Mouse (Mus musculus): ENCODE data around the gene Klhl21. TPM values are rescaled to one million over a fixed set of nuclear protein-coding genes. Genes with fewer than 3 reads are reported as not detected.

Gene Klhl21
- polyA plus RNA-seq, 1 experiment from 2014 or later, result 2.6 TPM

DNA sequence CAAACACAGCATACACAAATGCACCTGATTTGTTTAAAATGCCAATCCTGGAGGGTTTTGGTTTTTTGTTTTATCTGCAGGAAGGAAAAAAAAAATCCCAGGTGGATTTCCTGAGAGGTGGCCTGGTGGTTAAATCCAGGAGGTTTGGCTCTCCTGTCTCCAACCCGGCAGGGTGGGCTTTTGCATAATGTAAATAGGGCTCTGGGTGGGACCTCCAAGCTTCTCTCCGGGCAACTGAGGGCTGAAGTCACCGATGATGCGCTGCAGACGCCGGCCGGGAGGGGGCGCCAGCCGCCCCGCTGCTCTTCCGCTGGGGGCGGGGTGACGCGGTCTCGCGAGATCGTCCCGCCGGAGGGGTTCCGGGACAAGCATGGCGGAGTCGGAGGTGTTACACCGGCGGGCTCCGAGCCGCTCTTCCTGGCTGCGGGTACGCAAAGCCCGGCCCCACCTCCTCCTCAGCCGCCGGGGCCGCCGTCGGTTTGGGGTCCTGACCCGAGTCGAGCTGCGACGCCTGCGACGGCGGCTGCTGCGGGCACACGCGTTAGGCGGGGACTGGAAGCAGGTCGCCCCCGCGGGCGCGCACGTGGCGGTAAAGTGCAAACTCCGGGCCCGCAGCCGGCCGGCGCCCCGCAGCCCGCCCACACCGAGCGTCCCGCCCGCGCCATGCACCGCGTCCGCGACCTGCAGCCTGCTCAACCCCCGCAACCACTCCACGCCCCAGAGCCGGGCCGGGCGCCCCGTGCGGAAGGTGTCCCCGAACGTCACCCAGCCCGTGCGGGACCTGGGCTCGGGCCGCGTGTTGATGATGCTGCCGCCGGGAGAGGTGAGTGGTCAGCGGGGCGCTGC, 30.6 kb downstream of the Klhl21 start, which contains the start of gene Nol9:
Gene Nol9 (plus strand): TSS at position 337 of the 846 bp plus-strand sequence.
- Histone ChIP-seq H3K4me1 (ENCODE audit: control insufficient read depth, insufficient read depth, low read length) (peaks cover 13% of the 10 kb centered on the region), H3K27ac (ENCODE audit: low read depth, low read length) (no peak within 1 kb of the TSS), H3K36me3 (ENCODE audit: control insufficient read depth, insufficient read depth, low read length) (peaks cover 20% of the 10 kb centered on the region), H3K9ac (ENCODE audit: low read length) (peak within 1 kb of the TSS; percentile 93), H3K27me3 (ENCODE audit: control insufficient read depth, insufficient read depth, low read length) (no peaks in the 10 kb centered on the region), H3K4me2 (peak within 1 kb of the TSS; percentile 93), H3K4me3 (ENCODE audit: low read depth, low read length) (peak within 1 kb of the TSS; percentile 99), H3K9me3 (ENCODE audit: control insufficient read depth, low read length) (no peaks in the 10 kb centered on the region)
- ATAC-seq (ENCODE audit: low FRiP score) (peak; percentile 90), DNase-seq (ENCODE audit: low spot score, missing footprints) (peak; percentile 100)
- under 1% methylated on average over 79 of the region's 86 CpGs for WGBS

DNA sequence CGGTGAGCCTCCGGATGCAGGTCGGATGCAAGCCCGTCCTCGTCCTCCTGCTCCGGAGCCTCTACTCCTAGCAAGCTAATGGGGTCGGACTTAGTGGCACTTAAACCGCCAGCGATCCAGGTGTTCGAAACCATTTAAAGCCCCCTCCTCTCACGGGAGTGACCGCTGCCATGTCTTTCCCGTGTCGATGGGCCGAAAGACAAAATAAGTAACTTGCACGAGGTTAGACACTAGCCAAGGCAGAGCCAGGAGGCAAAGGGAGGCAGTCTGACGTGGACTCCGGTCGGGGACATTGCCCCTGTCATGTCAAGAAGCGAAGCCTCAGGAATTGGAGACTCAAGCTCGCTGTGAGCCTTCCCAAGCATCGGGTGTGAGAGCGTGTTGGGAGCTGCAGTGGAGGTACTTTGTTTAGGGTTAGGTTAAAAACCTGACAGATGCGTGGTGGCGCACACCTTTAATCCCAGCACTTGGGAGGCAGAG, 31.3 kb downstream of the Klhl21 start:
- H3K27ac ChIP-seq (ENCODE audit: low read depth, low read length), result no peak overlapping the region
- peak overlapping the region; percentile 93 for H3K4me2 ChIP-seq
- 5% methylated on average over 25 of the region's 25 CpGs for WGBS
- H3K4me3 ChIP-seq (ENCODE audit: low read depth, low read length), result peak overlapping the region; percentile 99
- no peak for ATAC-seq (ENCODE audit: low FRiP score)
- H3K4me1 ChIP-seq (ENCODE audit: control insufficient read depth, insufficient read depth, low read length), result peaks cover 13% of the 10 kb centered on the region
- H3K27me3 ChIP-seq (ENCODE audit: control insufficient read depth, insufficient read depth, low read length), result no peaks in the 10 kb centered on the region
- peaks cover 20% of the 10 kb centered on the region for H3K36me3 ChIP-seq (ENCODE audit: control insufficient read depth, insufficient read depth, low read length)
- H3K9ac ChIP-seq (ENCODE audit: low read length), result peak overlapping the region; percentile 93
- no peaks in the 10 kb centered on the region for H3K9me3 ChIP-seq (ENCODE audit: control insufficient read depth, low read length)
- peak; percentile 92 for DNase-seq (ENCODE audit: low spot score, missing footprints)

DNA sequence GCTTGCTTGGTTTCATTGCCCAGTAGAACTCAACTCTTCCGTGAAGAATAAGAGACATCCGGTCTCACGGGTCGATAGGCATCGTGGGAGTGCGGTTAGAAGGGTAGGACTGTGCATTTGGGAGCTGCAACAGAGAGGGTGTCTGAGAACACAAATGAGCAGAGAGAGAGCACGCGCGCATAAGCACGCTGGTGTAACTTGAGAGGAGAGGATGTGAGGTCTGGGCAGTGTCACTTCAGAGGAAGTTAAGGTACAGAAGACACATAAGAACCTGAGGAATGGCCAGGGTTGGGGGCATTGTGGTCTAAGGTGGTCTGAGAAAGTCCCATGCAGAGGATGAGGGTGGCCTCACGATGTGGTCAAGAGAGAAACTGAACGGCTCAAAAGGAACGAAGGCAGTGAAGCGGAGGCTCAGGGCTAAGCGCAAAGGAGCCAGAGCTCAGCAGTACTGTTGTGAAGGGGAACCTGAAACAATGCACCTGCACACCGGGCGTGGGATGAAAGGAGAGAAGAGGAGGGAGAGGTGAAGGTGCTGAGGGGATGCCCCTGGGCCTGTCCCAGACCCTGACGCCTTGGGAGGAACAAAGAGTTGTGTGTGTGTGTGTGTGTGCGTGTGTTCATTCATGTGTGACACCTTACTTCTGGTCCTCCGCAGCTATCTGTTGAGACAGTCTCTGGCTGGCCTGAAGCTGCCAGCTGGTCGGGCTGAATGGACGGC, 33.5 kb downstream of the Klhl21 start:
- WGBS, result 96% methylated on average over 22 of the region's 22 CpGs

DNA sequence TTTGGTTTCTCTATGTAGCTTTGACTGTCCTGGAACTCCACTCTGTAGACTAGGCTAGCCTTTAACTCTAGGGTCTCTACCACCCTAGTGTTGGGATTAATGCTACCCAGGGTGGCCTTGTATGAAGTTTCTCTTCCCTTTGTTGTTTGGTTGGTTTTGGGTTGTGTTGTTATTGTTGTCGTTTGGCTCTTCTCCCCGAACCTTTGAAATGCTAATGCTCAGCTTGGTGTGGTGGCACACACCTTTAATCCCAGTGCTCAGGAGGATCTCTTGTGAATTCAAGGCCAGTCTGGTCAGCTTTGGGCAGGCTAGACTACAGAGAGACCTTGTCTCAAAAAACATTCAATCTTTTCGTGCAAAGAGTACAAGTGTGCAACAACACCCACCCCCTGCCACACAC, 34.6 kb downstream of the Klhl21 start:
- WGBS, result 93% methylated on average over 3 of the region's 3 CpGs
- peaks cover 13% of the 10 kb centered on the region for H3K4me1 ChIP-seq (ENCODE audit: control insufficient read depth, insufficient read depth, low read length)

More for the DNA sequence above, 33.5 kb downstream of the Klhl21 start:
- Histone ChIP-seq H3K9me3 (ENCODE audit: control insufficient read depth, low read length) (no peaks in the 10 kb centered on the region), H3K4me2 (no peak overlapping the region), H3K36me3 (ENCODE audit: control insufficient read depth, insufficient read depth, low read length) (peaks cover 29% of the 10 kb centered on the region), H3K9ac (ENCODE audit: low read length) (no peak overlapping the region), H3K4me1 (ENCODE audit: control insufficient read depth, insufficient read depth, low read length) (peaks cover 13% of the 10 kb centered on the region), H3K27me3 (ENCODE audit: control insufficient read depth, insufficient read depth, low read length) (no peaks in the 10 kb centered on the region), H3K27ac (ENCODE audit: low read depth, low read length) (no peak overlapping the region), H3K4me3 (ENCODE audit: low read depth, low read length) (no peak overlapping the region)
- peak; percentile 41 for DNase-seq (ENCODE audit: low spot score, missing footprints)
- no peak for ATAC-seq (ENCODE audit: low FRiP score)

DNA sequence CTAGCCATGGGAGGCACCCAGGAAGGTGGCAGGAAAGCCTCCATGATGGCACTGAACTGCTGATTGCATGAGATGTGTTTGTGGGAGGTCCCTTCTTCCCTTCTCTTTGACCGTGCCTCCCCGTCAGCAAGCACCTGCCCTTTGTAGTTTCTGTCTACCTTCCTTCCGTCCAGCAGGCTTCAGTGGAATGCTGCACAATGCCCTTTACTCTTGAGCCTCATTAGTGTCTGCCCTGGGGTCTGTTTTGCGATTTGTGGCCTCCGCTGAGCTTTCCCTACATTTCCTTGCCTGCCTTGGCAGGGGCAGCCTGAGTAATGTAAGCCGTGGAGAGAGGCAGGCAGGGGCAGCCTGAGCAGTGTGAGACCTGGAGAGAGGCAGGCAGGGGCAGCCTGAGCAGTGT, 36.0 kb downstream of the Klhl21 start:
- Histone ChIP-seq H3K27ac (ENCODE audit: low read depth, low read length) (no peak overlapping the region), H3K9me3 (ENCODE audit: control insufficient read depth, low read length) (no peaks in the 10 kb centered on the region), H3K9ac (ENCODE audit: low read length) (no peak overlapping the region), H3K27me3 (ENCODE audit: control insufficient read depth, insufficient read depth, low read length) (no peaks in the 10 kb centered on the region), H3K36me3 (ENCODE audit: control insufficient read depth, insufficient read depth, low read length) (peaks cover 38% of the 10 kb centered on the region), H3K4me1 (ENCODE audit: control insufficient read depth, insufficient read depth, low read length) (peaks cover 10% of the 10 kb centered on the region), H3K4me3 (ENCODE audit: low read depth, low read length) (no peak overlapping the region), H3K4me2 (no peak overlapping the region)
- ATAC-seq (ENCODE audit: low FRiP score) (no peak), DNase-seq (ENCODE audit: low spot score, missing footprints) (peak; percentile 19)
- WGBS, result 90% methylated on average over 6 of the region's 6 CpGs

More for the DNA sequence above, 34.6 kb downstream of the Klhl21 start:
- Histone ChIP-seq H3K4me2 (no peak overlapping the region), H3K4me3 (ENCODE audit: low read depth, low read length) (no peak overlapping the region), H3K9ac (ENCODE audit: low read length) (no peak overlapping the region), H3K27ac (ENCODE audit: low read depth, low read length) (no peak overlapping the region), H3K9me3 (ENCODE audit: control insufficient read depth, low read length) (no peaks in the 10 kb centered on the region), H3K27me3 (ENCODE audit: control insufficient read depth, insufficient read depth, low read length) (no peaks in the 10 kb centered on the region), H3K36me3 (ENCODE audit: control insufficient read depth, insufficient read depth, low read length) (peaks cover 35% of the 10 kb centered on the region)
- no peak for ATAC-seq (ENCODE audit: low FRiP score)
- peak; percentile 17 for DNase-seq (ENCODE audit: low spot score, missing footprints)

DNA sequence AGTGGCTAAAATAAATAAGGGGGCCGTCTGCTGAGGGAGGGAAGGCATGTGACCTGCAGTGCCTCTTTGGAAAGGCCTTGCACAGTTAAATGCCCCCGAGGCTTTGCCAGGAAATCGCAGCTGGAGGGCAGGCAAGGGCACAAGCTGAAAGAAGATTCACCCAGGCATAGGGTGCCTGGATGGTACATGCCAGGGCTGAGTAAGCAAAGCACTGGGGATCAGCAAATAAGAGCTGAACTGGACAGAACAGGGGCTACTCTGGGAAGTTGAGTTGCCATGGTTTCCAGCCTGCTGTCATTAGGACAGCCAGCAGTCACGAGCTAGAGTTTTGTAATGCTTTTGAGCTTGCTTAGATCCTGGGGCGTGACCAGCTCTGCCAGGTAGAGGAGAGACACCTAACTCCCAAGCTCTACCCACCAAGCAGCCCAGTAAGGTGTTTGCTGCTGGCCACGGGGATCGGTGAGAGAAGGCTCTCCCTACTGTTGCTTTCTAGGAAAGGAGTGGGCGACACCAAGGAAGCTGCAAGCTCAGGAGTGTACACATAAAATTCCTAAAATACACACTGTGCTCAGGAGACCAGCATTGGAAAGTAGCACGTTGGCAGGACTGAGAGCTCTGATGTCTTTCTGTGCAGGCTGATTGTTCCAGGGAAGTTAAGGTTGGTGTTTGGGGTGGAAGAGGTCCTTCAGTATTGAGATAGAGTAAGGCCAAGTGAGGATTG, 53.9 kb downstream of the Klhl21 start:
- no peak overlapping the region for H3K9ac ChIP-seq (ENCODE audit: low read length)
- no peaks in the 10 kb centered on the region for H3K9me3 ChIP-seq (ENCODE audit: control insufficient read depth, low read length)
- no peak overlapping the region for H3K4me2 ChIP-seq
- DNase-seq (ENCODE audit: low spot score, missing footprints) (no peak), ATAC-seq (ENCODE audit: low FRiP score) (no peak)
- H3K36me3 ChIP-seq (ENCODE audit: control insufficient read depth, insufficient read depth, low read length), result 0 out of 2 replicates have a peak, but pooled peaks cover 2% of the 10 kb centered on the region
- H3K4me3 ChIP-seq (ENCODE audit: low read depth, low read length), result no peak overlapping the region
- H3K4me1 ChIP-seq (ENCODE audit: control insufficient read depth, insufficient read depth, low read length), result no peaks in the 10 kb centered on the region
- H3K27ac ChIP-seq (ENCODE audit: low read depth, low read length), result no peak overlapping the region
- WGBS, result 82% methylated on average over 9 of the region's 9 CpGs
- no peaks in the 10 kb centered on the region for H3K27me3 ChIP-seq (ENCODE audit: control insufficient read depth, insufficient read depth, low read length)

DNA sequence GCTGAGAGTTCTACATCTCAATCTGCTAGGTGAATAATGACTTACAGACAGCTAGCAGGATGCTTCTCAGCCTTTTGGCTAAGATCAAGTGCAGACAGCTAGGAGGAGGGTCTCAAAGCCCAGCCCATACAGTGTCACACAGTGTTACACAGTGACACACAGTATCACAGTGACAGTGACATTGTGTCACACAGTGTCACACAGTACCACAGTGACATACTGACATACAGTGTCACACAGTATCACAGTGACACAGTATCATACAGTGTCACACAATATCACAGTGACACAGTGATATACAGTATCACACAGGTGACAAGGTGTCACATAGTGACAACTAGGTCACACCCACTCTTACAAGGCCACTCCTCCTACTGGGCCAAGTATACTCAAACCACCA, 58.7 kb downstream of the Klhl21 start:
- Histone ChIP-seq H3K9me3 (ENCODE audit: control insufficient read depth, low read length) (no peaks in the 10 kb centered on the region), H3K27me3 (ENCODE audit: control insufficient read depth, insufficient read depth, low read length) (no peaks in the 10 kb centered on the region), H3K4me1 (ENCODE audit: control insufficient read depth, insufficient read depth, low read length) (peaks cover 2% of the 10 kb centered on the region), H3K27ac (ENCODE audit: low read depth, low read length) (no peak overlapping the region), H3K4me2 (no peak overlapping the region), H3K4me3 (ENCODE audit: low read depth, low read length) (no peak overlapping the region), H3K36me3 (ENCODE audit: control insufficient read depth, insufficient read depth, low read length) (no peaks in the 10 kb centered on the region), H3K9ac (ENCODE audit: low read length) (no peak overlapping the region)
- DNase-seq (ENCODE audit: low spot score, missing footprints) (no peak), ATAC-seq (ENCODE audit: low FRiP score) (no peak)
